Mouse (Mus musculus) adrenal gland, postnatal 36 days (tissue): ENCODE results near the gene Ch25h. TPM values are rescaled to one million over a fixed set of nuclear protein-coding genes. Genes with fewer than 3 reads are reported as not detected.
A peak's percentile ranks its signal among the peaks of the same experiment; 100 is the strongest.

Source experiments
- DNase-seq, 2 experiments: peaks; one replicate each; pipeline ENCODE4 v3.0.0; 2021; ENCODE audit warnings: mixed read lengths in 1 of 2
- total RNA-seq, 2 experiments: library from RNA; stranded (reverse); gene quantifications; 2 replicates each; pipeline ENCODE4 v1.2.3; 2021

Ch25h gene
- total RNA-seq, 2 experiments from 2014 or later = 0.26 to 0.50 TPM

- DNase-seq = no peak
These were observed 6.2 kb downstream of the Ch25h start for GRCm38 (mm10) chr19:34468794-34469193.

GRCm38 (mm10) chr19:34468216-34468615, 6.7 kb downstream of the Ch25h start:
- no peak for DNase-seq

DNA sequence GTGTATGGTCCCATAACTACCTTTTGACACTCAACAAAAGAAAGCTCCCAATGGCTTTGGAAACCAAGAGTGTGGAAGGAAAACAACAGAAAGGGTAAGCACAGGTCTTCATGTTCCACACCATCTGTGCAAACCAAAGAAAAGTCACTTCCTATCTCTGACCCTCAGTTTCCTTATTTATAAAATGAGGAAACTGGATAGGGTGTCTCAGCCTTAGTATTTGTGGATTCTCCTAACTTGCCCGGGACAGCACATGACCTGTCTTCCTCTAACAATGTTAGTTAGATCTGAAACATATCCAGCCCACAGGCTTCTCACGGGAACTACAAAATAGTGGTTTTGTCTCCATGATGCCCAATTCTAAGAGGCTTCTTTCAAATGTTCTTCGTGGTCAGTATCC, 10.5 kb downstream of the Ch25h start:
- DNase-seq = no peak

DNA sequence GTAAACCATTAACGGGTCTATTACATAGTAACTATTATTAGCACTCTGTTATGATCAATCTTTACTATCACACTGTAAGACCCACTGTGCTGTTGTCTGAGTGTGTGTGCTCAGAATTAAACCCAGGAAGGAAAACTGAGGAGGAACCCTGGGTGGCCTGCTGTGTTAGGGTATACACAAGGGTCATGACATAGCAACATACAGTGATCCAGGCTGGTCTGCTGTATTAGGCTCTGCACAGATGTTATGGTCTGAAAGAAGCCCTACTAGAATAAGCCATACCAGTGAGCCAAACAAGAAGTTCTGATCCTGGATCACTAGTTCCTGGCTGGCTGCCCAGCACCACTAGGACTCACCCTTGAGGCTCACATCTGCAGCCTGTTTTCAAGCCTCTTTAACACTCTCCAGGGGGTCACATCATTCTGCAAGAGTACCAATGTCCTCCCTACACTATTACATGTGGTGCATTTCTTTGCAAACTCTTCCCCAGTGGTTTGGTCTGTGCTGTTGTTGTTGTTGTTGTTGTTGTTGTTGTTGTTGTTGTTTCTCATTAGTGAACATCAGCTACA, 13.4 kb downstream of the Ch25h start:
- no peak for DNase-seq

DNA sequence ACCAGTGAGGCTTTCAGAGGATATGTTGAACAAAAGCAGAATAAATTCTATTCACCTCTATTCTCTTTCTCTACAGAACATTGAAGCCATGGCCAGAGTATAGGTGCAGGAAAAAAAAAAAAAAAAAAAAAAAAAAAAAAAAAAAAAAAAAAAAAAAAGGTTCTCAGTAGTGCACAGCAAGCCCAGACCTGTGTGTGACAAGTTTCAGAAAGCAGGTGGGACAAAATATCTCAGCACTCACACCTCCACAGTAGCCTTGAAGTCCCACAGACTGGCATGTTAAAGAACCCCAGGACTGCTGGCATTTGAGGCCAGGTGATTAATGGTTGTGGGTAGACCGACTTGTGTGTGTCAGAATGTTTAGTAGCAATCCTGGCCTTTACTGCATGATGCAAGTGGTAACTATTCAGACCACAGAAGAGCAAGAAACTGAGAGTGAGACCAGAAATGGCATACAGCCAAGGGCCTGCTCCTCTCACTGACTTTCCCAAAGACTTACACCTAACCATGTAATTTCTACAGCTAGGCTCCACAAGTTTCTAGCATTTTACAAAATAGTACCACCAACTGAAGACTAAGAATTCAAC, 24.1 kb downstream of the Ch25h start:
- peak; percentile 19 for DNase-seq

- no peak for DNase-seq
These were observed 26.1 kb downstream of the Ch25h start for GRCm38 (mm10) chr19:34448851-34449250.

DNA sequence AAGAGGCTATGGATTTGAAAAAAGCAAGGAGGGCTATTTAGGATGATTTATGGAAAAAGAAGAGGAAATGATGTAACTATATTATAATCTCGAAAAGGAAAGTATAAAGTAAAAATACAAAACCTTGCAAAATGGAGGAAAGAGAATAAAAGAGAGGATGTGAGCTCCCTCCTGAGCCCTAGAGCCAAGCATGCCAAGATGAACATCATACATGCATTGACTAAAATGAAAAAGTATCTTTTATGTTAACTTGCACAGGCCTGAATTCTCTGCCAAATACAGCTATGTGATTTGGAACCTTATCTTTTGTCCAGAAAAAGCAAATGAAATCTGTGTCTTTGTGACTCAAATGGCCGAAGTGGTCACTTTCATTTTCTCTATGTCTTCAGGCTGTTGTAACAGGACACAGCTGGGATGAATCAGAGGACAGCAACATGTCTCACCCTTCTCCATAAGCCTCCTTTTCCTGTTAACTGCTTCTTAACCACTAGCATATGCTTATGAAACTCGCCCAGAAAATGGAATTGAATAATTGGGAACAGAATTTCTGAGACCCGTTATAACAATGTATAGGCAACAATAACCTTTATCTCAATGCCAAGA, 29.5 kb downstream of the Ch25h start:
- peak in 1 of 2 experiments; percentile 28 for DNase-seq

DNA sequence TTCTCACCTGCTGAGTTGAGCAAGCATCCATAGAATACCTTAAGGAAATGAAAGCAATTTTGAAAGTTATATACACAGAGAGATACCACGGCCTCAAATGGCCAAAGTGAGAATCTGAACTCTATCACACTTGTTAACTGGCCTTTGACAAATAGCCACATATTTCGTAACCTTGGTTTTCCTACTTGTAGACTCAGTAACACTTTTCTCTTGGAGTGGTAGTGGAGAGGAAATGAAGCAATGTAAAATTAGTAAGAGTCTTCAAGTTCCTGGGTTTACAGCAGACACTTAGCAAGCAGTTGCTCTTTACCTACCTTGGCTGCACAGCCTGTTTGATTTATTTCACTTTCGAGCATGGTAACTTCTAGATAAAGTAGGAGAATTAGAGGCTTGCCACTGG, 30.2 kb downstream of the Ch25h start:
- no peak for DNase-seq

GRCm38 (mm10) chr19:34441979-34442378, 33.0 kb downstream of the Ch25h start:
- peak; percentile 55 to 66 for DNase-seq

DNA sequence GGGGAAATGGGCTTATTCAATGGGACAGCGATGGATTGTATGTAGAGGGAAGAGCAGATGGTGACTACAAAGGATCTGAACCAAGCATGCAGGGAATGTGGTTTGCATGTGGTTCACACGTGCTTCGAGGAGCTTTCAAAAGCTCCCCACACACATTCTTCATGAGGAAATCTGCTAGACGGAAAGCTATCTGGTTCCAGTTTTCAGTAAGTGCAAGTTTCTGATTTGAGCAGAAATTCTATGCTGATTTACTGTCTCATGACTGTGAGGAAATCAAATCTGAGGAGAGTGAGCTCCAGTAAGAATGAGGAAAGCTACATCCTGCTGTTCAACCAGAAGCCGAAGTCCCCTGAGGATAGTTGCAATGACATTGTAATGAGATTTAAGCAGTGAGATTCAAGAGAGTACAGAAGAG, 39.8 kb downstream of the Ch25h start:
- DNase-seq = no peak

DNA sequence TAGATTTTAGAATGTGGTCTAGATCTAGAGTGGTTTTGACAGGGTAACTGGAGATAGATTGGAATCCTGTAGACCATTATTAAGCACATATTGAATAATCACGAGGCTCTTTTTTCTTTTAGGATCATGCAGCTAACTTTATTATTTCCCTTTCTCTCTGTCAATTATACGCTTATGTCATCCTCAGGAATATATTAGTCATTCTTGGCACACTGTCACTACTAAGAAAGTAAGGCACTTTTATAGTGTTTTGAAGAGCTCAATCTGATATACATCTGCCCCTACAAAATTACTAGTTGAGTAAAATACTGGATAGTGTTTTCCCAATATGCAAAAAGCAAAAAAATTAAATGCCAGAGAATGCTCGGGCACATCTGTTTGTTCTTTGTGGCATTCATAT, 43.6 kb downstream of the Ch25h start:
- no peak for DNase-seq

- DNase-seq = no peak
These were observed 51.1 kb downstream of the Ch25h start for GRCm38 (mm10) chr19:34423783-34424335.

Other genes starting within 250 kb of the Ch25h start
- gene Acta2, start 219.6 kb downstream of the Ch25h start, total RNA-seq = 10 to 100 TPM; 28.2 to 55.6 TPM
- gene Fas, start 184.5 kb downstream of the Ch25h start, total RNA-seq = 10 to 100 TPM in 1 of 2 experiments, 1 to 10 TPM in 1; 9.0 to 15.0 TPM
- gene Lipa, start 52.3 kb upstream of the Ch25h start, total RNA-seq = 100 to 1,000 TPM in 1 of 2 experiments, 10 to 100 TPM in 1; 87.3 to 203 TPM
- 1 to 10 TPM; 4.1 to 5.8 TPM for gene Ifit2, start 75.5 kb upstream of the Ch25h start, total RNA-seq
- gene Ifit3, start 108.4 kb upstream of the Ch25h start, total RNA-seq = 10 to 100 TPM; 10.9 to 13.1 TPM
- gene Ifit1bl1, start 126.8 kb upstream of the Ch25h start, total RNA-seq = under 1 TPM; 0.40 to 0.92 TPM
- gene Ifit3b, start 132.8 kb upstream of the Ch25h start, total RNA-seq = 1 to 10 TPM; 3.5 to 3.7 TPM
- gene Ifit1bl2, start 165.6 kb upstream of the Ch25h start, total RNA-seq = under 1 TPM; 0.26 to 0.43 TPM
- 1 to 10 TPM; 4.6 to 6.2 TPM for gene Ifit1, start 165.7 kb upstream of the Ch25h start, total RNA-seq